Mouse (Mus musculus) heart, embryonic 12.5 days (tissue): ENCODE measurements around the gene Zdhhc15. TPM values are rescaled to one million over a fixed set of nuclear protein-coding genes. Genes with fewer than 3 reads are reported as not detected.
A peak's percentile ranks its signal among the peaks of the same experiment; 100 is the strongest.
"Not testable (repeated sequence)": the region's sequence is repeated elsewhere in the genome, so short reads cannot be mapped to it uniquely, and the experiment has no call there.

ENCODE experiments used
- ATAC-seq: fragments of 200-750 bp; cut with Nextera tagmentation; 2 replicates; pipeline ENCODE4 v1.8.0; 2017; ENCODE audit warnings: moderate TSS enrichment, moderate library complexity; ENCODE audit not compliant: insufficient number of reproducible peaks, low FRiP score
- H3K27ac ChIP-seq: fragments of 300-500 bp; sonication (generic); 2 replicates; pipeline ENCODE4 v1.5.1; 2016; ENCODE audit warnings: mild to moderate bottlenecking, moderate library complexity; ENCODE audit not compliant: poor library complexity, severe bottlenecking
- H3K27me3 ChIP-seq: fragments of 300-500 bp; sonication (generic); replicated peaks from 2 replicates; pipeline ENCODE4 v1.6.1; 2016; ENCODE audit warnings: mild to moderate bottlenecking, moderate library complexity
- H3K36me3 ChIP-seq: fragments of 300-500 bp; sonication (generic); 2 replicates; pipeline ENCODE4 v1.6.1; 2016; ENCODE audit warnings: mild to moderate bottlenecking, moderate library complexity
- H3K4me1 ChIP-seq: fragments of 300-500 bp; sonication (generic); replicated peaks from 2 replicates; pipeline ENCODE4 v1.6.1; 2016; ENCODE audit warnings: mild to moderate bottlenecking
- H3K4me2 ChIP-seq: fragments of 300-500 bp; sonication (generic); 2 replicates; pipeline ENCODE4 v1.6.1; 2016; ENCODE audit warnings: mild to moderate bottlenecking, moderate library complexity
- H3K4me3 ChIP-seq: fragments of 300-500 bp; sonication (generic); 2 replicates; pipeline ENCODE4 v1.5.1; 2016; ENCODE audit warnings: mild to moderate bottlenecking
- H3K9ac ChIP-seq: fragments of 300-500 bp; sonication (generic); 2 replicates; pipeline ENCODE4 v1.6.1; 2016; ENCODE audit warnings: mild to moderate bottlenecking, moderate library complexity
- H3K9me3 ChIP-seq: fragments of 300-500 bp; sonication (generic); replicated peaks from 2 replicates; pipeline ENCODE4 v1.6.1; 2016; ENCODE audit warnings: mild to moderate bottlenecking, moderate library complexity
- WGBS: fragments of 180-500 bp; shearing (Covaris S2); methylation state at CpG from one replicate; pipeline ENCODE4 v1.1.7; 2016; 5-methylcytosine and 5-hydroxymethylcytosine counted together
- polyA plus RNA-seq: library from polyadenylated mRNA; unstranded; fragments of >200 nt; fragmentation: Nextera tagmentation; extraction: Ambion mirVana; gene quantifications from 2 replicates; pipeline ENCODE4 v1.2.1, GENCODE M21; 2016

Zdhhc15 gene
- polyA plus RNA-seq, result 9.2 and 10.6 TPM in 2 replicates

DNA sequence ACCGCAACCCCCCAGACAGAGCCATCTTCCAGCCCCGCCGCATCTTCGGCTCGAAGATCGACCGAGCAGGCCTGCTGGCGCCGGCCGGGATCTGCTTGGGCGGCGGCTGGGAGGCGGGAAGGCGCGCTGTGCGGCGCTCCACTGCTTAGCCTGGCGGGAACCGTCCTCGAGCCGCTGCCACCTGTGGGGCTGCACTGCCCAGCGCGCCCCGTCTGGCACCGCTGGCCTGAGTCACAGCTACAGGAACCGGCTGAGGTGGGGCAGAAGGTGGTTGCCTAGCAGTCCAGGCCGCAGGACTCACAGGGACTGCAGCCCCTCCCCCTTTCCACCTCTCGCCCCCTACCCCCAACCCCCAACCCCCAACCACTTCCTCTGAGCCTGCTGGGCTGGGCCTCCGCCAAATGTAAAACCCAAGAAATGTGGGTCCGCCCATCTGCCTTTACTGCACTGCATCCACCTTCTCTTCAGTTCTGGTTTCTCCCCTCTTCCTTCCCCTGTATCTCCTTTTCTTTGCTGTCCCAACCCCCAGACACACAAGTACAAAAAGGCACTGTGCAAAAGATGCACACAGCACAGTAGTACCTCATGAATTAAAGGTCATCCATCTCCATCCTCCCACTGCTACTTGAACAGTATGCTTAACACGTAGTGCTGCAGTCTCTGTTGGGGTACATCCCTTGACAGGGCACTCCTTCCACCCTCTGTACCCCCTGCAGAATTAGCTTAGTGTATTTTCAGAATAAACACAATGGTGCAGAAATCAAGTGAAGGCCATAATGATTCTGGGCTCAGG lies at the start of gene Zdhhc15:
Gene Zdhhc15, minus strand, starts transcription at position 308 of the 793 bp plus-strand sequence.
- peak within 1 kb of the TSS; percentile 60 for H3K4me3 ChIP-seq
- peak; percentile 80 for ATAC-seq
- no peaks in the 10 kb centered on the region for H3K36me3 ChIP-seq
- H3K4me1 ChIP-seq, result no peaks in the 10 kb centered on the region
- peak within 1 kb of the TSS; percentile 71 for H3K9ac ChIP-seq
- peak within 1 kb of the TSS; percentile 74 for H3K27ac ChIP-seq
- H3K27me3 ChIP-seq, result no peaks in the 10 kb centered on the region
- H3K9me3 ChIP-seq, result no peaks in the 10 kb centered on the region
- H3K4me2 ChIP-seq, result peak within 1 kb of the TSS; percentile 70
- 14% methylated on average over 30 of the region's 31 CpGs for WGBS

GRCm38 (mm10) chrX:104707935-104708334 lies 37.1 kb upstream of the Zdhhc15 start:
- Histone ChIP-seq H3K9me3 (no peaks in the 10 kb centered on the region), H3K27ac (no peak overlapping the region), H3K27me3 (no peaks in the 10 kb centered on the region), H3K9ac (no peak overlapping the region), H3K4me1 (no peaks in the 10 kb centered on the region), H3K36me3 (no peaks in the 10 kb centered on the region), H3K4me3 (no peak overlapping the region), H3K4me2 (no peak overlapping the region)
- WGBS, result 71% methylated on average over 2 of the region's 2 CpGs
- ATAC-seq, result no peak

DNA sequence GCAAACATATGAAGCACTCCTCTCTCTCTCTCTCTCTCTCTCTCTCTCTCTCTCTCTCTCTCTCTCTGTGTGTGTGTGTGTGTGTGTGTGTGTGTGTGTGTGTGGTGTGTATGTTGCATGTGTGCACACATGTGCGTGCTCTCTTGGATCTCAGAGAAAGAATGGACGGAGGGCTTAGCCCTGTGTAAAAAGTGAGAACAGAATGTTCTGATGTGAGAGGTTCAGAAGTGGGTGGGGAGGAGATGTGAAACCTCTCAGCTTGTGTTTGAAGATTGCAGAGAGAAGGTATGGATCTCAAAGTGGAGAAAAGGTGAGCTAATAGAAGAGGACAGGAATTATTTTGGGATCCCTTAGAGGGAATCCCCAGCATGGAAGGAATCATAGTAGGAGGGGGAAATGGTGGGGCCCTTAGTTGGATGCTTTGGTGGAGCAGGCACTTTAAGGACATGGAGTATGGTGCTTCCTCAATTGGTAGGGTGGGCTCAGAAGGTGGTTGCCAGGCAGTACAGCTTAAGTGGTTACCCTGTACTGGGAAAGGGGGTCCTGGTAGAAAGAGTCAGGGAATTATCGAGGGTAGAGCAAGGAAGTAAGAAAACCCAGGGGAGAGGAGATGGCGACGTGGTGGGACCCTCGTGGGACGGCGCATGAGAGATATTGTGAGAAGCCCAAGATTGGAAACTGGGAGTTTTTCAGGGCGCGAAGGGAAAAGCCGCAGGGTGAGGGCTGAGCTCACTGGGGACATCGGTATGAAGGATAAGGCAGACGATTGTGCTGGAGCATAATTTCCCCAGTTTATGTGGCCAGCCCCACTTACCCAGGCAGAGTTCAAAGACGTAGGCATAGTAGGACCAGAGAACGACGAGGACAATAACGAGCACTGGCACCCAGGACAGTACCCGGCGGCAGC lies 761 bp downstream of the Zdhhc15 start:
- H3K27me3 ChIP-seq, result no peaks in the 10 kb centered on the region
- H3K4me3 ChIP-seq, result peak overlapping the region; percentile 60
- peak overlapping the region; percentile 70 for H3K4me2 ChIP-seq
- peak; percentile 6; the same call in 1 of the 2 replicates for ATAC-seq
- no peaks in the 10 kb centered on the region for H3K36me3 ChIP-seq
- H3K9ac ChIP-seq, result peak overlapping the region; percentile 71
- no peaks in the 10 kb centered on the region for H3K9me3 ChIP-seq
- peak overlapping the region; percentile 74 for H3K27ac ChIP-seq
- 21% methylated on average over 19 of the region's 19 CpGs for WGBS
- H3K4me1 ChIP-seq, result no peaks in the 10 kb centered on the region

- H3K9ac ChIP-seq, result no peak overlapping the region
- no peak overlapping the region for H3K4me2 ChIP-seq
- H3K4me1 ChIP-seq, result no peaks in the 10 kb centered on the region
- H3K27ac ChIP-seq, result no peak overlapping the region
- no peak for ATAC-seq
- WGBS, result 56% methylated on average over 1 of the region's 1 CpGs
- H3K27me3 ChIP-seq, result no peaks in the 10 kb centered on the region
- no peak overlapping the region for H3K4me3 ChIP-seq
- H3K9me3 ChIP-seq, result no peaks in the 10 kb centered on the region
- H3K36me3 ChIP-seq, result no peaks in the 10 kb centered on the region
Observed at GRCm38 (mm10) chrX:104656976-104657375, 13.9 kb downstream of the Zdhhc15 start.

- H3K9ac ChIP-seq, result no peak overlapping the region
- no peak overlapping the region for H3K27ac ChIP-seq
- no peaks in the 10 kb centered on the region for H3K27me3 ChIP-seq
- no peak overlapping the region for H3K4me2 ChIP-seq
- no peak for ATAC-seq
- H3K36me3 ChIP-seq, result no peaks in the 10 kb centered on the region
- no peaks in the 10 kb centered on the region for H3K9me3 ChIP-seq
- H3K4me1 ChIP-seq, result no peaks in the 10 kb centered on the region
- WGBS, result 76% methylated on average over 10 of the region's 10 CpGs
- H3K4me3 ChIP-seq, result no peak overlapping the region
Observed at GRCm38 (mm10) chrX:104612531-104612930, 58.3 kb downstream of the Zdhhc15 start.

- H3K9ac ChIP-seq, H3K36me3 ChIP-seq, H3K4me3 ChIP-seq, H3K9me3 ChIP-seq, H3K4me1 ChIP-seq, H3K4me2 ChIP-seq, H3K27ac ChIP-seq, H3K27me3 ChIP-seq, ATAC-seq: not testable (repeated sequence)
- whole genome bisulfite sequencing, result 61% methylated on average over 2 of the region's 7 CpGs
Observed at GRCm38 (mm10) chrX:104603738-104604430, 67.0 kb downstream of the Zdhhc15 start.

DNA sequence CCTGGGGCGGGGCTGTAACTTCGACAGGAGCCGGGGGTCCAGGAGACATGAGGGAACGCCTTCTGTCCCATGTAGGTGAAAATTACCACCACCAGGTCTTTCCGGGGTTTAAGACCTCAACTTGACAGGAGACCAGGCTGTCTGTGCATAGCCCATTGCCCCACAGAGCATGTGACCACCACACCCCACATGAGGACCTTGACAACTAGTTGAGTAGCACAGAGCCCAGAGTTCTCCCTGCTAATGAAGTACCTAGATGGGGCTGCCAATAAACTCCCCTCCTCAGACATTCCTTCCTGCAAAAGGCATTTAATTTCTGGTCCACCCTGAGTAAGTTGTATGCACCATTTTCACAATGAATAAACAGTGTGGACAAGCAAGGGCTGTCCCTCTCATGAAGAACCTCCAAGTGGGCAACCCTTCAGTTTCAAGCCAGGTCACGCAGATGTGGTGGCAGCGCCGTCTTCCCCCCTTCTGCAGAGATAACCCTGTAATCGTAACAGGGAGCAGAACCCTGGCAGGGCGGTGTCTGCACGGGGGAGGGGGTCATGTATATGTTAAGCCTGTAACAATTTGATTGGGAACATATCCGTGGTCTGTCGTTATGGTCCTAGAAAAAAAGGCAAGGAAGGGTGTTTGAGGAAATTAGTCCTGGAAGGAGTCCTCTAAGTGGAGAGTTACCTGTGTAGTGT lies 68.5 kb downstream of the Zdhhc15 start:
- not testable (repeated sequence) for H3K9ac ChIP-seq, ATAC-seq, H3K4me3 ChIP-seq, H3K27me3 ChIP-seq, H3K36me3 ChIP-seq, H3K9me3 ChIP-seq, H3K27ac ChIP-seq, H3K4me1 ChIP-seq, H3K4me2 ChIP-seq
- WGBS, result 68% methylated on average over 8 of the region's 13 CpGs

DNA sequence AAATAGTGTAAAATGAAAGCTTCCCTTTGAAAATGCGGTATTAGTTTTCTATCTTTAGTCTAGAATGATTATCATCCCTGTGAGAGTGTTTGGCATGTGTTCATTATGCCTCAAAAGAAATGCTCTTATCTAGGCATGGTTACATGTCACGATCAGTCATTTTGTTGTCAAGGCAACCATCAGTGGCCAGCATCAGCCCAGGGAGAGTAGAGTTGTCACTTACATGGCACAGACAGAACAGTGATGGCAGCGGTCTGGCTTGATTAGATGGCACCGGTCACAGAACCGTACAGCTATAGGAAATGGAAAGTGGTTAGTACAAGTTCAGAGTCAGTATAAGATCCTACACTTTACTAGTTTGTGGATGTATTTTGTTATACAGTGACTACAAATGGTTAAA lies 96.9 kb downstream of the Zdhhc15 start:
- Histone ChIP-seq H3K9me3 (no peaks in the 10 kb centered on the region), H3K4me3 (no peak overlapping the region), H3K4me1 (no peaks in the 10 kb centered on the region), H3K27me3 (no peaks in the 10 kb centered on the region), H3K4me2 (no peak overlapping the region), H3K27ac (no peak overlapping the region), H3K9ac (no peak overlapping the region), H3K36me3 (no peaks in the 10 kb centered on the region)
- 62% methylated on average over 5 of the region's 5 CpGs for WGBS
- no peak for ATAC-seq

DNA sequence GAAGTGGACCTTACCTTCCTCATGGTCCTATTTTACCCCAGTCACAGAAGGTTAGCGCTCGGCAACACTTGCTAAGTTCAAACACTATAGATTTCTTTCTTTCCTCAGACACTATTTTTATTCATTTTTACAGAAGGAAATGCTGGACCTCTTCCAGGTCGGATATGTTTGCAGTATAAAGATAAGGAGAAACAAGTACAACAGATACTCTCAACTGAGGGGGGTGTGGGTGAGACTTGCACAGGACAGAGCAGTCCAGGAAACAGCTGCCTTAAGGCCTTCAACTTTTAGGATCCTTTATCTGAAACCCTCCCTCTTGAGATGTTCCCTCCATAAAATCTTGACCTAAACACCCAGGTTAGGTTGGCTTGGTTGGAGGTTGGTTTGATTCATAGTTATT lies 103.4 kb downstream of the Zdhhc15 start:
- 46% methylated on average over 3 of the region's 3 CpGs for WGBS
- ATAC-seq, result no peak

DNA sequence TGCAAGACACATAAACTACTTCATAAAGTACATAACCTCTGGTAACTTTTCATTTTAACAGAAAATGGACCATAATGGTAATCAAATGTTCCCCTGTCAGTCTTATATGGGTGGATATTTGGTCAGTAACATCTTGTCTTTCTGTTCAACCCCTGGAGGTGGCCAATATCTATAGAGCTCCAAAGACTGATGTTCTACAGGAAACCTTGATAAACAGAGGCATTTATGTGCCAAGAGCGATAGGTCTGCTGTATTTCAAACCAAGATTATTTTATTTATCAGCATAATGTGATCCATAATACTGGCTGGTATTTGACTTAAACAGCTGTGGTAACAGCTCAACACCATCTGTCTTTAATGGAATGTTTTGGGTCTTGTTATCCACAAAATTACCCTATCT lies 125.6 kb downstream of the Zdhhc15 start:
- 77% methylated on average over 1 of the region's 1 CpGs for WGBS
- H3K9me3 ChIP-seq, result no peaks in the 10 kb centered on the region
- no peak overlapping the region for H3K4me2 ChIP-seq
- no peak overlapping the region for H3K27ac ChIP-seq
- no peak overlapping the region for H3K9ac ChIP-seq
- H3K4me1 ChIP-seq, result no peaks in the 10 kb centered on the region
- ATAC-seq, result no peak
- no peaks in the 10 kb centered on the region for H3K36me3 ChIP-seq
- H3K27me3 ChIP-seq, result peaks cover 3% of the 10 kb centered on the region; the same call in 1 of the 2 replicates
- H3K4me3 ChIP-seq, result no peak overlapping the region

More for the DNA sequence above, 103.4 kb downstream of the Zdhhc15 start:
- Histone ChIP-seq H3K4me2 (no peak overlapping the region), H3K27me3 (no peaks in the 10 kb centered on the region), H3K4me3 (no peak overlapping the region), H3K9me3 (no peaks in the 10 kb centered on the region), H3K36me3 (no peaks in the 10 kb centered on the region), H3K4me1 (no peaks in the 10 kb centered on the region), H3K27ac (no peak overlapping the region), H3K9ac (no peak overlapping the region)
